Mouse (Mus musculus): ENCODE data around the gene Gnb2. TPM values are rescaled to one million over a fixed set of nuclear protein-coding genes. Genes with fewer than 3 reads are reported as not detected.

Gene Gnb2
- total and polyA plus RNA-seq, 3 experiments: 548 to 550 TPM; not detected in 1

GRCm38 (mm10) chr5:137551119-137551518, 17.8 kb upstream of the Gnb2 start:
- Histone ChIP-seq H3K4me3 (ENCODE audit: control insufficient read depth in 1 of 2, insufficient read depth in 1 of 2, low read depth in 2 of 2, low read length in 2 of 2) (no peak overlapping the region), H3K79me2 (ENCODE audit: control insufficient read depth, insufficient read depth, low read length, poor library complexity) (no peaks in the 10 kb centered on the region), H3K9ac (ENCODE audit: control insufficient read depth, low read depth, low read length, poor library complexity, severe bottlenecking) (no peak overlapping the region), H3K36me3 (ENCODE audit: control insufficient read depth in 1 of 2, insufficient read depth in 2 of 2, low read length in 2 of 2) (no peaks in the 10 kb centered on the region), H3K4me1 (ENCODE audit: control insufficient read depth in 1 of 2, insufficient read depth in 2 of 2, low read length in 2 of 2) (0 out of 4 replicates have a peak, but pooled peaks cover 0 to 4% of the 10 kb centered on the region in 2 experiments), H3K27ac (ENCODE audit: control insufficient read depth, low read depth, low read length) (no peak overlapping the region), H3K9me3 (replicated peaks; ENCODE audit: insufficient read depth, low read length) (no peaks in the 10 kb centered on the region), H3K27me3 (ENCODE audit: control insufficient read depth in 1 of 2, insufficient read depth in 2 of 2, low read length in 2 of 2) (peaks cover 1 to 4% of the 10 kb centered on the region in 2 experiments)
- DNase-seq (ENCODE audit: low read depth, low spot score): peak; percentile 55
- TF ChIP-seq CTCF (IDR thresholded peaks at IDR 0.05 in 2 of 3, conservative IDR thresholded peaks at IDR 0.05 in 1 of 3; ENCODE audit: control insufficient read depth in 1 of 3, insufficient read depth in 1 of 3, low read depth in 2 of 3, low read length in 3 of 3, poor library complexity in 1 of 3, severe bottlenecking in 1 of 3) (peak; percentile 25 to 57 (median 54); a peak in 5 of 6 replicates), NRF1 (IDR thresholded peaks at IDR 0.05; ENCODE audit: insufficient read depth, low read depth, low read length, poor library complexity, severe bottlenecking) (no peak), RAD21 (IDR thresholded peaks at IDR 0.05; ENCODE audit: low read depth, low read length) (peak; percentile 25), MEF2A (IDR thresholded peaks at IDR 0.05; ENCODE audit: extremely low read depth, insufficient replicate concordance, low read depth, low read length, poor library complexity, severe bottlenecking) (no peak)

GRCm38 (mm10) chr5:137549840-137550239, 16.5 kb upstream of the Gnb2 start:
- Histone ChIP-seq H3K9me3 (replicated peaks; ENCODE audit: insufficient read depth, low read length) (no peaks in the 10 kb centered on the region), H3K79me2 (ENCODE audit: control insufficient read depth, insufficient read depth, low read length, poor library complexity) (no peaks in the 10 kb centered on the region), H3K27me3 (ENCODE audit: control insufficient read depth in 1 of 2, insufficient read depth in 2 of 2, low read length in 2 of 2) (peaks cover 0 to 1% of the 10 kb centered on the region in 2 experiments; a peak in 2 of 4 replicates), H3K36me3 (ENCODE audit: control insufficient read depth in 1 of 2, insufficient read depth in 2 of 2, low read length in 2 of 2) (no peaks in the 10 kb centered on the region), H3K9ac (ENCODE audit: control insufficient read depth, low read depth, low read length, poor library complexity, severe bottlenecking) (no peak overlapping the region), H3K4me1 (ENCODE audit: control insufficient read depth in 1 of 2, insufficient read depth in 2 of 2, low read length in 2 of 2) (0 out of 4 replicates have a peak, but pooled peaks cover 0 to 4% of the 10 kb centered on the region in 2 experiments), H3K4me3 (ENCODE audit: control insufficient read depth in 1 of 2, insufficient read depth in 1 of 2, low read depth in 2 of 2, low read length in 2 of 2) (no peak overlapping the region), H3K27ac (ENCODE audit: control insufficient read depth, low read depth, low read length) (no peak overlapping the region)
- DNase-seq (ENCODE audit: low read depth, low spot score): no peak
- TF ChIP-seq ZKSCAN1 (IDR thresholded peaks at IDR 0.05; ENCODE audit: low read depth, low read length) (no peak), CHD2 (IDR thresholded peaks at IDR 0.05; ENCODE audit: low read length) (no peak), EP300 (IDR thresholded peaks at IDR 0.05; ENCODE audit: low read depth in 1 of 2, low read length in 2 of 2) (no peak), MEF2A (IDR thresholded peaks at IDR 0.05; ENCODE audit: extremely low read depth, insufficient replicate concordance, low read depth, low read length, poor library complexity, severe bottlenecking) (no peak), POLR2AphosphoS5 (IDR thresholded peaks at IDR 0.05; ENCODE audit: borderline replicate concordance, low read depth, low read length) (no peak), NELFE (IDR thresholded peaks at IDR 0.05; ENCODE audit: low read depth, low read length) (no peak), KAT2A (conservative IDR thresholded peaks at IDR 0.05; ENCODE audit: low read depth, low read length) (no peak), UBTF (IDR thresholded peaks at IDR 0.05; ENCODE audit: borderline replicate concordance, insufficient read depth, low read depth, low read length) (no peak), ZC3H11A (IDR thresholded peaks at IDR 0.05; ENCODE audit: low read depth, low read length) (no peak), NRF1 (IDR thresholded peaks at IDR 0.05; ENCODE audit: insufficient read depth, low read depth, low read length, poor library complexity, severe bottlenecking) (no peak), MAZ (IDR thresholded peaks at IDR 0.05; ENCODE audit: low read depth, low read length) (no peak), ZMIZ1 (IDR thresholded peaks at IDR 0.05; ENCODE audit: low read depth, low read length) (no peak), POLR2AphosphoS2 (IDR thresholded peaks at IDR 0.05; ENCODE audit: low read length) (no peak), USF1 (IDR thresholded peaks at IDR 0.05; ENCODE audit: low read depth, low read length) (no peak), ELF1 (IDR thresholded peaks at IDR 0.05; ENCODE audit: low read depth, low read length) (no peak), RCOR1 (IDR thresholded peaks at IDR 0.05; ENCODE audit: low read depth, low read length) (no peak)
